Mouse (Mus musculus) small intestine, adult 2 months (tissue): ENCODE results near the gene Ankrd6.

Source experiments
- CTCF ChIP-seq: fragments of 200-500 bp; IDR thresholded peaks from 2 replicates; pipeline ENCODE4 v1.5.1; 2012; ENCODE audit warnings: low read depth, mild to moderate bottlenecking, control low read depth, inconsistent platforms, low read length, moderate library complexity, mixed read lengths; ENCODE audit not compliant: insufficient replicate concordance, insufficient read length; ENCODE audit errors: extremely low read depth
- POLR2A ChIP-seq: fragments of 200-500 bp; IDR thresholded peaks from 2 replicates; pipeline ENCODE4 v1.6.1; 2012; ENCODE audit warnings: low read depth, mild to moderate bottlenecking, control low read depth, inconsistent platforms, low read length, moderate library complexity

DNA sequence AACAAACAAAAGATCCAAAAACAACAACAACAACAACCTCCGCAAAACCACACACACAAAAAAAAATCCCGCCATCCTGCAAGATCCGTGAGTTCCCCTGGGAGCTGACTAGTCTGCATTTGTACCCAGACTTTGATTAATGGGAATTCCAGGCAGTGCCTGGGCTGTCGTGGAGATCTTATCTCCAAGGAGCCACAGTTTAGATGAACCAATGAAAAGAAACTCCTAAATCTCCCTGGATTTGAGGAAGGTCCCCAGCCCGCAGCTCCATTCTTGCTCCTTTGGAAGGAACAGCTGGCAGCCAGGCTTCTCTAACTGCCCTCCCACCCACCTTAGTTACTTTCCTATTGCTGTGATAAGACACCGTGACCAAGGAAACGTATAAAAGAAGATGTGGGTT lies 2.0 kb upstream of the Ankrd6 start:
- TF ChIP-seq POLR2A (no peak), CTCF (no peak)
